Mouse (Mus musculus): ENCODE data around the gene Cplx2. TPM values are rescaled to one million over a fixed set of nuclear protein-coding genes. Genes with fewer than 3 reads are reported as not detected.

The Cplx2 gene
- total RNA-seq, 2 experiments from 2014 or later: 3.0 to 17.6 TPM

Other genes with a start within 250 kb of the Cplx2 start
- gene Hrh2, start 179.2 kb upstream of the Cplx2 start, total RNA-seq (2014; fragmentation: Nextera tagmentation): 3.6 and 4.6 TPM in 2 replicates
- 1.6 and 2.2 TPM in 2 replicates for gene Hrh2, start 179.2 kb upstream of the Cplx2 start, total RNA-seq (2017)
- gene Thoc3, start 97.5 kb downstream of the Cplx2 start, total RNA-seq (2014; fragmentation: Nextera tagmentation): 30.0 and 40.1 TPM in 2 replicates
- 37.3 and 62.5 TPM in 2 replicates for gene Thoc3, start 97.5 kb downstream of the Cplx2 start, total RNA-seq (2017)
- gene Simc1, start 132.4 kb downstream of the Cplx2 start, total RNA-seq (2014; fragmentation: Nextera tagmentation): 9.3 and 21.1 TPM in 2 replicates
- 7.2 and 9.3 TPM in 2 replicates for gene Simc1, start 132.4 kb downstream of the Cplx2 start, total RNA-seq (2017)
- gene 4833439L19Rik, start 194.1 kb downstream of the Cplx2 start, total RNA-seq (2014; fragmentation: Nextera tagmentation): 46.8 and 49.8 TPM in 2 replicates
- 17.8 and 35.2 TPM in 2 replicates for gene 4833439L19Rik, start 194.1 kb downstream of the Cplx2 start, total RNA-seq (2017)
- 9.0 and 16.5 TPM in 2 replicates for gene Arl10, start 203.7 kb downstream of the Cplx2 start, total RNA-seq (2014; fragmentation: Nextera tagmentation)
- not detected in 2 replicates for gene Arl10, start 203.7 kb downstream of the Cplx2 start, total RNA-seq (2017)
- gene Nop16, start 218.7 kb downstream of the Cplx2 start, total RNA-seq (2014; fragmentation: Nextera tagmentation): 57.6 and 76.1 TPM in 2 replicates
- 66.3 and 124 TPM in 2 replicates for gene Nop16, start 218.7 kb downstream of the Cplx2 start, total RNA-seq (2017)
- 101 and 117 TPM in 2 replicates for gene Higd2a, start 218.9 kb downstream of the Cplx2 start, total RNA-seq (2014; fragmentation: Nextera tagmentation)
- 24.4 and 40.6 TPM in 2 replicates for gene Higd2a, start 218.9 kb downstream of the Cplx2 start, total RNA-seq (2017)
- 12.1 and 15.2 TPM in 2 replicates for gene Cltb, start 240.0 kb downstream of the Cplx2 start, total RNA-seq (2014; fragmentation: Nextera tagmentation)
- 20.0 and 26.3 TPM in 2 replicates for gene Cltb, start 240.0 kb downstream of the Cplx2 start, total RNA-seq (2017)